Mouse (Mus musculus) heart, adult 8-10 months (tissue): ENCODE results near the gene Trim7. TPM values are rescaled to one million over a fixed set of nuclear protein-coding genes. Genes with fewer than 3 reads are reported as not detected.
"Not testable (repeated sequence)": the region's sequence is repeated elsewhere in the genome, so short reads cannot be mapped to it uniquely, and the experiment has no call there.

ENCODE experiments used
- DNase-seq: peaks from one replicate; pipeline ENCODE4 v3.0.0; 2022; ENCODE audit warnings: low spot score
- total RNA-seq, 4 experiments: library from RNA; stranded (reverse); gene quantifications; 2 replicates each; pipeline ENCODE4 v1.2.4; 2022

The Trim7 gene
- total RNA-seq: 10 to 100 TPM; 15.6 to 31.7 (median 17.5) TPM

DNA sequence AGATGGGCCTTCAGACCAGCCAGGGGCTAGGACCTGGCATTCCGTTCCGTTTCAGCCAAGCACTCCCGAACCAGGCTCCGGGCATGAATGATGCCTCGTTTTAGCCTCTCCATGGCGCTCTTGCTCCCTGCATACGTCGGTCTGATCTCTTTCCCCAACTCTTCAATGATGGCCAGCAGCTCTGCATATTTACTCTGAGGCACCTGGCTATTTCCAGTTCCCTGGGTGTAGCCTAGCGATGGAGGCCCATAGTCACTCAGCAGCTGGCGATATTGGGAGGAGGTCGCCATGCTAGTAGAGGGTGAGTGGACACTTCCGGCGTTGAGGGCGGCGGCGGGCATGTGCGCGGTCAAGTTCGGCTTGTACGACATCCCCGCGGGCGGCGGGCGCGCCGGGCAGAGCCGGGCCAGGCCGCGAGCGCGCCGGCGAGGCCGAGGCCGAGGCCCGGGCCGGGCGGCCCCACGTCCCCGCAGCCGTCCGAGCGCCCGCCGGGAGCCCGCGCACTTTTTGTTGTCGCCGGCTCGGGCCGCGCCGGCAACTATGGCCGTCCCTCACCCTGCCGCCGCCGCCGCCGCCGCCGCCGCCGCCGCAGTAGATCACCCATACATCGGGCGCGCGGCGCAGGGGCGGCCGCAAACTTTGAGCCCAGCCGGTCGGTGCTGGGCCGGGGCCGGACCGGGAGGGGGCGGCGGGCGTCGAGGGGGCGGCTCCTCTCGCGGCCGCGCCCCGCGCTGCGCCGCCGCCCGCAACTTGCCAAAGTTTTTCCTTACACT, at the start of gene Trim7, which contains the start of gene Gm12184:
Gene Trim7 (plus strand): TSS at position 162 of the 773 bp plus-strand sequence.
Gene Gm12184 (minus strand): TSS at position 677 of the 773 bp plus-strand sequence.
- not testable (repeated sequence) for DNase-seq

DNA sequence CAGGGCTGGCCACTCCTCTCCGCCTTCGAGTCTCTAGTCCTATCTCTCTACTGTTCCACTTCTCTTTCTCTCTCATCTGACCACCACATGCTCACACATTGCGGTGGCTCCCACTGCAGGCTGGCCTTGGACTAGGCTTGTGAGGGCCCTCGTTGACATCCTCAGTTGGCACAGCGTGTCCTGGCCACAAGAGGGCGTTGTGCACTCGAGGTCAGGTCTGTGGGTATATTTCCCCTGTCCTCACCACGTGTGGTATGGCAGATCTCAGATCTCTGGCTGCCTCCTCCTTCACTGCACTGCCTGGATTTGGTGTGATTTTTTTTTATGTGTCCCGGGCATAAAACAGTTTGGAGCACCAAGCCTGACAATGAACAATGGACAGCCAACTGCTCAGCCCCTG, 49.3 kb upstream of the Trim7 start:
- DNase-seq: no peak

DNA sequence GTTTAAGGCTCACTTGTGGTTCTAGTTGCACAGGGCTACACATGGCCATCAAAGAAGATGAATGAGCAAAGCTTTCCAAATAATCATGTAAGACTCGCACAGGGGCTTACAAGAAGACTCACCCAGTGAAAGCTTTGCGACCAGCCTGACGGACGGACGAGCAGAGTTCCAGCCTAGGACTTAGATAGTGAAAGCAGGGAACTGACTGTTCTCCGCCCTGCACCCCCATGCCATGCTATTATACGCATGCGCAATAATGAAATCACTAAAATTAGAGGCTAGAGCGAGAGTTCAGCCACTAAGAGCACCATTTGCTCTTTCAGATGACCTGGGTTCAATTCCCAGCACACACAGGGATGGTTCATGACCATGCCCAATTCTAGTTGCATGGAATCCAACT, 48.6 kb upstream of the Trim7 start:
- DNase-seq: no peak

DNA sequence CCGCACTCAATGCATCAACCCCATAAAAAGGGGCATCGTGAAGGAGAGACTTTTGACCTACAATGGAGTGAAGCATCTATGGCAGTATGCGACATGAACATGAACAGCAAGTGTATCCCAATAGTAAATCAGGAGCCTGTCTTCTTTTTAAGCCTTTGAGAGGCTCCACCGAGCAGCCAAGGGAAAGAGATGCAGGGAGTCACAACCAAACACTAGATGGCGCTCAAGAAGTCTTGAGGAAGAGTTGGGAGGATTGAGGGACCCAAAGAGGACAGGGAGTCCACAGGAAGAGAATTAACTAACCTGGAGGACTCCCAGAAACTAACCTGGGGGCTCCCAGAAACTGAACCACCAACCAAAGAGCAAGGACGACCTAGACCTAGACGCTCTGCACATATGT, 46.5 kb upstream of the Trim7 start:
- no peak for DNase-seq

DNA sequence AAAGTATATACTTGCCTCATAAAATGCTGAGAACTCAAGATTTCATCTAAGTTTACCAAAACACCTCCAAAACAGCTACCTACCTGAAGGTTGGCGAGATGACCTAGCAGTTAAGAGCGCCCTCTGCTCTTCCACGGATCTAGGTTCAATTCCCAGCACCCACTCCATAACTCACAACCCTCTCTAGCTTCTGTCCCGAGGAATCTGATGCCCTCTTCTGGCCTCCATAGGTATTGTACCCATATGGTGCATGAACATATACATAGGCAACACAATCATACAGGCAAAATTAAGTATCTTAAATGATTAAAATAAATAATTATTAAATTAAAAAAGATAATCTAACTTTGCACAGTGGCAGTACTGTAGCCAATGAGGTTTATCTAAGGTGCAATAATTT, 43.7 kb upstream of the Trim7 start:
- no peak for DNase-seq

DNA sequence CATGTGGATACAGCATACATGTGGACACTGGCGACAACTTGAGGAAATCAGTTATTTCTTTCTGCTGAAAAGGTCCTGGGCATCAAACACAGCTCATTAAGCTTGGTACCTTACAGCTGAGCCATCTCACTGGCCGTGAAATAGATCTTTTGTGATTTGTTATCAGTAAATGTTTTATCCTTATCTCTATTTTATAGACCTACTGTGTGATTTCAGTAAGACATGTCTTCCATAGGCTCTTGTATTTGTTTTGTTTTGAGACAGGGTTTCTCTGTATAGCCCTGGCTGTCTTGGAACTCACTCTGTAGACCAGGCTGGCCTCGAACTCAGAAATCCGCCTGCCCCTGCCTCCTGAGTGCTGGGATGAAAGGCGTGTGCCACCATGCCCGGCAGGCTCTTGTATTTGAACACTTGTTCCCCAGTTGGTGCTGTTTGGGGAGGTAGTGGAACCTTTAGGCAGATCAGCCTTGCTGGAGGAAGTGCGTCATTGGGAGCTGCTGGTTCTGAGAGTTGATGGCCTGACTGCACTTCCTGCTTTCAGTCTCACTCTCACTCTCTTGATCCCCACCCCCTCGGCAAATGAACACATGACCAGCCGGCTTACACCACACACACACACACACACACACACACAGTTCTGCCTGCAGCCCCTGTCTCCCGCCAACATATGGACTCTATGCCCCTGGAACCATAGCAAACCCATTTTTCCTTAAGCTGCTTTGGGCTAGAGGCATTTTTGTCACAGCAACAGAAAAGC, 38.3 kb upstream of the Trim7 start:
- DNase-seq: peak; percentile 36

DNA sequence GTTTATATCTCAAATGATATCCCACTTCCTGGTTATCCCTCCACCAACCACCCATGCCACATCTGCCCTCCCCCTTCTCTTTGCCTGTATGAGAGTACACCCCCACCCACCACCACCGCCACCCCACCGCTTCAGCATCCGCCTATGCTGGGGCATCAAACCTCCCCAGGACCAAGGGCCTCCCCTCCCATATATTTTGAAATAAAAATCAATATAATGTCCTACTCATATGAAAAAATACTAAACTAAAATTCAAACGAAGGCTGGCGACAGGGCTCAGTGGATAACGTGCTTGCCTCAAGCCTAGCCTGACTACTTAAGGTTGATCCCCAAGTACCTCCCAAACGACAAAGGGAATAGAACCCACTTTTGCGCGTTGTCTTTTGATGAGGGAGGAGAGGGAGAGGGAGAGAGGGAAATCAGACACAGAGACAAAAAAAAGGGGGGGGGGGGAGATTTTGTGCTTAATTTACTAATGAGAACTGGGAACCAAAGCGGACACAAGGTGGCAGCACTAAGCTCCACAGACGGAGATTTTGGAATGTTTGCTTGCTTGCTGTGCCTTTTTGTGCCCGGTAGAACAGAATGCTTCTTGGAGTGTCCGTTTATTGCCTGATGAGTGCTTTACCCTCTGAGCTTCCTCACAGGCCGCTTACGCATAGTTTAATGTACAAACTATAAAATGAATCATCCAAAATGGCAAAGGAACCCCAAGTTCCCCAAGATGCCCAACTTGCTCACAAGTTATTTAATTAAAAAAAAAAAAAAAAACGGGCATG, 37.4 kb upstream of the Trim7 start:
- peak; percentile 77 for DNase-seq

DNA sequence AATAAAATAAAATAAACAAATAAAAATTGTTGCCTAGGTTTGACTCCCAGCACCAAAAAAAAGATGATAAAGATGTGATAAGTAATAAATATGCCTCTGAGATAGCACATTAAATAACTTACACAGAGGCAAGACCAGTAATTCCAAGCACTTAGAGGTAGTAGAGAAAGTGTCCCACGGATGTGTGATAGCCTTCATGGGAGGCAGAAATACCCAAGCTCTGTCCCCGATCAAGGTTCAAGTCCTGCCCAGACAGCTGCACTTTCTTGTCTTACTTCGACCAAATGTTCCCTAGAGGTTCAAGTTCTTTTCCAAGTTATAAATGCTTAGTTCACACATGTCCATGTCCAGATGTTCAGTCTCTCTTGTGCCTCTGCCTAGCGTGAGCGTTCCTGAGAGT, 36.7 kb upstream of the Trim7 start:
- DNase-seq: no peak

DNA sequence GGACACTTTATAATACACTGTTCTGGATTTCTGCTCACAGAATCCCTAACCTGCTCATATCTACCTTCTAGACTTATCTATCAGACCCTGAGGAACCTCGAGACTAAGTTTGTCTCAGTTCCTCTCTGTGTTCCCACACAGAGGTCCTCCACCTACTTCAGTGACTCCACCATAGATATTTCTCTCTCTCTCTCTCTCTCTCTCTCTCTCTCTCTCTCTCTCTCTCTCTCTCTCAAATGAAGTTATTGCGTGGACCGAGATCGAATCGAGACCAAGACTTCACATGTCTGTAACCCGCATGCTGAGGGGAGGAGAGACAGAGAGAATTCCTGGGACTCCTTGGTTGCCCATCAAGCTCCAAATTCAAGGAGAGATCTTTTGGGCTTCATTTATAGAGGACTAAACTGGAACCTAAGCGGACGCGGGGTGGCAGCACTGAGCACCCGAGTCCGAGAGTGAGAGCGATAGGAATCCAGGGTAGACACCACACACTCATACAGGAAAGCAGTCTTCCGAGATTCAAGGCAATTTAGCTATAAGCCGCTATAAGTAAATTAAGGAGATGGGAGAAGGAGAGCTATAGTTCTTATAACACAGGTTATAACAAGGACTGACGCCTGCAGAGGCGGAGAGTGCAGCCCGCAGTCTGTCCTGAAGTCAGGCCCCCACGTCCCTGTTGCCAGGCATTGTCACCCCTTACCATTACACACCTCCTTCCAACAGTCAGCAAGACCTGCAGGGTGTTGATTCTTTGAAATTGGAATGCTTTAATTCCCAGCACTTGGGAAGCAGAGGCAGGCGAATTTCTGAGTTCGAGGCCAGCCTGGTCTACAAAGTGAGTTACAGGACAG, 35.7 kb upstream of the Trim7 start:
- DNase-seq: peak; percentile 88

DNA sequence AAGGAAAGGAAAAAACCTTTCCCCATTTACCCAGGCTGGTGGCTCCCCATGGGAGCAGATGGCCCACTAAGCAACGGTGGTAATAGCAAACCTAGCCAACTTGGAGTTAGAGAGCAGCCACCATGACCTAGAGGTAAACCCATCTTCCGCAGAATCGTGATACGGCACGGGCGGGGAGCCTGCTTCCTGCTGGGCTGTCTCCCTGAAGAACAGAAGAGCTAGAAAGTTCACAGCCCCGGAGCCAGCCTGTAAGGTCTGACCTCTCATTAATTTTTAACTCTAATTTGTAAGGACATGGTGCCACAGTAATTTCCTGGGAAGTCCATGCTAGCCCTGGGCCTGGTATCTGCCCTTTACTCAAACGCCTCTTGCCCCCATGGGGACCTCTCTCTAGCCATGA, 35.0 kb upstream of the Trim7 start:
- DNase-seq: no peak

DNA sequence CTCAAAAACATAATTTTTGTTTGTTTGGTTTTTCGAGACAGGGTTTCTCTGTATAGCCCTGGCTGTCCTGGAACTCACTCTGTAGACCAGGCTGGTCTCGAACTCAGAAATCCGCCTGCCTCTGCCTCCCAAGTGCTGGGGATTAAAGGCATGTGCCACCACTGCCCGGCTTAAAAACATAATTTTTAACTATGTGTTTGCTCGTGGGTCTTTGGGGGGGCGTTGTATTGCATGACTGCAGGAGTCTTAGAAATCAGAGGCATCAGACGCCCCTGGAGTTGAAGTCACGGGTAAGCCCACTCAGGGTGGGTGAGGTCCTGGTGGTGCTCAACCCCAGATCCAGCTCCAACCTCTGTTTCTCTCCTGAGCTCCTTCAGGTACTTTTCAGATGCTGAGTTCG, 34.0 kb upstream of the Trim7 start:
- DNase-seq: not testable (repeated sequence)

DNA sequence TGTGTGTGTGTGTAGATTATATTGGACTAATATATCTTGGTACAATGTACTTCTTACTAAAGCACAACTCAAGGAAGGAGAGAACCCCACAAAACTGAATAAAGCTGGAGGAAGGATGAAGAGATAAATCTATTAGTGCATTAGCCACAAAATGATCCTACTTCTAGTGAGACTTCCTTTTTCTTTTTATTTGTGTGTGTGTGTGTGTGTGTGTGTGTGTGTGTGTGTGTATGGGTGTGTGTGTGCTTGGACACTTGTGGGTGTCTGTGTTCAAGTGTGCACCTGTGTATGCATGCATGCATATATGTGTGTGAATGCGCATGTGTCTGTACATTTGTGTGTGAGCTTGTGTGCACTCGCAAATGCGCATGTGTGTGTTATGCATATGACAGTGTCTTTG, 32.8 kb upstream of the Trim7 start:
- no peak for DNase-seq

DNA sequence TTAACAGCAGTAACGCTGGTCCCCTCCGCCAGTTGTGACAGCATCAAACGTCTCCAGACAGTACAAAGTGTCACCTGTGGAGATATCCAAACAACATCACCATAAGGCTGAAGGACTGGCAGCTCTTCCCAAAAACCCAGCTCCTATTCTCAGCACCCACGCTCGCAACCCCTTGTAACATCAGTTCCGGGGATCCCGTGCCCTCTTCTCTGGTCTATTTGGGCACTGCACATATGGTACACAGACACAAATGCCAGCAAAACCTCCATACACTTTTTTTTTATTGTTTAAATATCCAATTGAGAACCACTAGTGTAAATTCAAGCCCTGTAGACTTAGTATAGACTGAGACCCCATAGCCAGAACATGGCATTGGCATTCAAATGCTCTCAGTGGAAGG, 30.7 kb upstream of the Trim7 start:
- no peak for DNase-seq

DNA sequence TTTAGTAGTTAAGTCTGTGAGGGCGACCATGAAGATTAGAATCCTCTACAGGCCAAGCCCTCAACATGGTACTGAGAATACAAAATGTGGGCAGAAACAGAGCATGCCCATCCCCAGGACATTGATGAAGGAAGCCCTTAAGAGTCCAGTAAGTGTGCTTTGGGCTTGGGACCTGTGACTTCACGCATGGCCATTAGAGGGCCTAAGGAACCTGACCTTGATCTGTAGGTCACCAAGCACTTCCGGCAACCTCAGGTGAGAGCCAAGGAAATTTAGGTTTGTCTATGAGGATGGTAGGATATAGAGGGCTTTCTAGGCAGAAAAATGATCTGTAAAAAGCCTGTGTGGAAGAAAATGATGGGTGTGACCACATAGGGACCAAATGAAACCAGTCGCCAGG, 29.6 kb upstream of the Trim7 start:
- no peak for DNase-seq

DNA sequence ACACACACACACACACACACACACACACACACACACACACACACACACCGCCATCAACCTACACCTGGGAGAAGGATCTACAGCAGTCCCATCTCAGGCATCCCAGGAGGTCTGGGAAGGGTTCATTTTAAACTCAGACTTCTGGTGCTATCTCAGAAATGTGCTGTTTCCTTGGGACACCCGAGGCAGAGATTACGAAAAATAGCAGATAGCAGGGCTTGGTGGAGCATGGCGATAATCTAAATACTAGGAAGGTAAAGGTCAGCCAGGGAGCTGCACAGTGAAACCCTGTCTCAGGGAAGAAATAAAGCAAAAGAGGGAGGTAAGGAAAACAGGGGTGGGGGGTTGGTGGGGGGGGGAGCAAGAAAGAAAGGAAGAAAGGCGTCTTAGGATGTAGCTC, 28.7 kb upstream of the Trim7 start:
- DNase-seq: no peak

DNA sequence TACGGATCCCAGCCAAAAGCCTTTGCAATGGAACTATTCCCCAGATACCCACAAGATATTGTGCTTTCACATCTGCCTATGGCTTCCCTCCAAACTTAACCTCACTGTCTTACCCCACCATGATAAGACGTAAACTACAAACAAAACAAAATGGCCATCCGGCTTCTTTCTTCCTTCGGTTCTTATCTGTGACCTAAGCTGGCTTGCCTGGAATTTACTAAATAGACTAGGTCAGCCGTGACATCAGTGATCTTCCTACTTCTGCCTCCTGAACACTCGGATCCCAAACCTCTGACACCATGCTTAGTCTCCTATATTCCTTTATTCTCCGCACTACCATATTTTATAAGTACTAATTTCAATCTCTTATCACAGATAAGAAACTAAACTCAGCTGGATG, 27.6 kb upstream of the Trim7 start:
- DNase-seq: no peak

DNA sequence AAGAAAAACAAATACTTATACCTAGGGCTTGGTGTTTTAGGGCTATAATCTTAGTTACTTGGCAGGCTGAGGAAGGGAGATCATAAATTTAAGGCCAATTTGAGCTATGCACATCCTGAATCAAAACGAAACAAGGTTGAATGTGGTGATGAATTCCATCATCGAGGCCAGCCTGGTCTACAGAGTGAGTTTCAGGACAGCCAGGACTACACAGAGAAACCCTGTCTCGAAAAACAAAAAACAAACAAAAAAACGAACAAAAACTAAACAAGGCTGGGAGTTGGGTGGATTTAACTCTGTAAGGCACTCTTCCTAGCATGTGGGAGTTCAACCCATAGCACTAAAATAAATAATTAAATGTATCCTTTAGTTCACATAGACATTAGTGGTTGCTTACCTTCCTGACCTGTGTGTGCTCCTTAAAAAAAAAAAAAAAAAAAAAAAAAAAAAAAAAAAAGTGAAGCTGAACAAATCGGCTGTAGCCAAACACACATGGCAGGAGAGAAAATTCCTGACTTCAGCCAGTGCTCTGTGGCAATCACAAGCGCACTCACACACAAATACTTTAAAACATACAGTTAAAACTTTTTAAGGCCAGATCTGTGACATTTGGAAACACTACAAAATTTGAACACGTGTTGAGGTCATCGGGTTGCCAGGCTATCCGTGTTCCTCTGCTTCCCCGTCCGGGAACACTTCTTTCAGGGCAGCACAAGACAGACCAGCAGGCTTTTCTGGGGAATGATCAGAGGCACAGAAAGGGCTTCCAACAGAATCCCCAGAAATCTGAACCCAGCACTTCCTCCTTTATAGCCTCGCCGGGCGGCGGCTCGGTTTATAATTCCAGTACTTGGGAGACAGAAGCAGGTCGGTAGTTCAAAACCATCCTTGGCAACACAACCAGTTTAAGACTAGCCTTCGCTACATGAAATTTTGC, 26.7 kb upstream of the Trim7 start:
- DNase-seq: no peak

DNA sequence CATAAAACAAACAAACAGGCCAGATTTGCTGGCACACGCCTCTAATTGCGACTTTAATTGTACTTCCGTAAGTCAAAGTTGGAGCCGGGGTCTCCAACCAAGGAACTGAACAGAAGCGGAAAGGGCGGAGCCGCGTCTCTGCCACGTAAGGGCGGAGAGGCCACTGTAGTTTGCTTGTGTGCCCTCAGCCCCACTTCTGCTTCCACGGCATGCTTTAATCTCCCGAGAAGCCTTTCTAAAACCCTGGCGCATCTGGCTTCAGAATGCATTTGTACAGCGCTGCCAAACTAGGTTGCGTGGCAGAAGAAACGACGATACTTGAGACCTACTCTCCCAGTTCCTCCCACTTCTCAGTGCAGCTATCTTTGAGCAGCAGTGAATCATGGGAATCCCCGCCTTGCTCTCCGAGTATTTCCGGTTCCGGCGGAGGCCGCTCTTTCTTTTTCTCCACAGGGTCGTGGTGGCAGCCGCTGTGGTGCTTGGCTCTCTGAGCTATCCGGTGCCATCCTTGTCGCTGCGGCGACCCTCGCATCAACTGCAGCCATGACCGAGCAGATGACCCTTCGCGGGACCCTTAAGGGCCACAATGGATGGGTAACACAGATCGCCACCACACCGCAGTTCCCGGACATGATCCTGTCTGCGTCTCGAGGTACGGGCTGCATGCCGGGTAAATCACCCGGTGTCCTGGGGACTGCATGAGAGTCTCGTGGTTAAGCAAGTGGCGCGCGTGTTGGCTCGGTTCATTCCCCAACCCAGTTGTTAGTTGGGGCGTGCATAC, 25.8 kb upstream of the Trim7 start, which contains the start of gene Rack1:
Gene Rack1 (plus strand): TSS at position 412 of the 781 bp plus-strand sequence.
- DNase-seq: peak; percentile 93
